Mouse (Mus musculus) cerebellum, adult 2 months (tissue): Measurements from ENCODE around the gene Gm13691. TPM values are rescaled to one million over a fixed set of nuclear protein-coding genes. Genes with fewer than 3 reads are reported as not detected.
A peak's percentile ranks its signal among the peaks of the same experiment; 100 is the strongest.
"Not testable (repeated sequence)": the region's sequence is repeated elsewhere in the genome, so short reads cannot be mapped to it uniquely, and the experiment has no call there.

Experiments
- DNase-seq, 2 experiments: peaks; one replicate each; pipeline ENCODE4 v3.0.0; 2021
- H3K27ac ChIP-seq: fragments of 200-500 bp; 2 replicates; pipeline ENCODE4 v1.5.1; 2012; ENCODE audit warnings: low read length, control low read depth, inconsistent platforms; ENCODE audit not compliant: insufficient read depth
- H3K27me3 ChIP-seq: fragments of 200-500 bp; 2 replicates; pipeline ENCODE4 v1.6.1; 2012; ENCODE audit warnings: inconsistent platforms, mild to moderate bottlenecking, low read length, moderate library complexity; ENCODE audit not compliant: control insufficient read depth, insufficient read depth
- H3K4me1 ChIP-seq: fragments of 200-500 bp; 2 replicates; pipeline ENCODE4 v1.6.1; 2011; ENCODE audit warnings: low read length; ENCODE audit not compliant: control insufficient read depth, insufficient read depth
- H3K4me3 ChIP-seq: fragments of 200-500 bp; replicated peaks from 2 replicates; pipeline ENCODE3; 2011; ENCODE audit warnings: mild to moderate bottlenecking, low read depth, low read length, control low read depth; ENCODE audit not compliant: insufficient read depth
- CTCF ChIP-seq: fragments of 200-500 bp; IDR thresholded peaks from 2 replicates; pipeline ENCODE4 v1.5.1; 2011; ENCODE audit warnings: low read depth, mild to moderate bottlenecking, control low read depth, low read length, moderate library complexity, borderline replicate concordance; ENCODE audit not compliant: insufficient read depth
- POLR2A ChIP-seq: fragments of 200-500 bp; IDR thresholded peaks from 2 replicates; pipeline ENCODE4 v1.6.1; 2011; ENCODE audit warnings: low read length, control low read depth, borderline replicate concordance; ENCODE audit not compliant: insufficient read depth
- WGBS: fragments of 180-500 bp; shearing (Covaris S2); methylation state at CpG from one replicate; pipeline ENCODE4 v1.1.7; 2018; 5-methylcytosine and 5-hydroxymethylcytosine counted together
- polyA plus RNA-seq: library from polyadenylated mRNA; depleted of rRNA; stranded (reverse); fragments of >200 nt; gene quantifications from 2 replicates; pipeline ENCODE4 v1.2.3, GENCODE M21; 2012; rRNA removed

Gm13691 gene
- not detected in 2 replicates for polyA plus RNA-seq

GRCm38 (mm10) chr2:83990253-83990652 is at the start of gene Gm13691:
Gene Gm13691 (plus strand): TSS chr2:83990553.
- not testable (repeated sequence) for H3K27me3 ChIP-seq, H3K27ac ChIP-seq, H3K4me1 ChIP-seq, H3K4me3 ChIP-seq, DNase-seq
- WGBS = no CpG with 5 or more reads among the region's 6 CpGs

- Histone ChIP-seq H3K4me1 (no peaks in the 10 kb centered on the region), H3K27me3 (no peaks in the 10 kb centered on the region), H3K27ac (no peak within 1 kb of the TSS), H3K4me3 (peak within 1 kb of the TSS; percentile 30)
- DNase-seq = peak; percentile 57 to 59
- TF ChIP-seq CTCF = no peak
- under 1% methylated on average over 20 of the region's 20 CpGs for WGBS
Measured at GRCm38 (mm10) chr2:83940931-83941361, 49.4 kb upstream of the Gm13691 start, which contains the start of gene Zswim2. Gene Zswim2 (minus strand): TSS chr2:83941228.

- Histone ChIP-seq H3K4me1 (no peaks in the 10 kb centered on the region), H3K4me3 (no peak overlapping the region), H3K27ac (no peak overlapping the region), H3K27me3 (no peaks in the 10 kb centered on the region)
- DNase-seq = no peak
- 20% methylated on average over 3 of the region's 3 CpGs for WGBS
- TF ChIP-seq POLR2A (no peak), CTCF (no peak)
Measured at GRCm38 (mm10) chr2:83941378-83941777, 49.0 kb upstream of the Gm13691 start.

- H3K4me3 ChIP-seq = no peak overlapping the region
- DNase-seq = no peak
- H3K4me1 ChIP-seq = no peaks in the 10 kb centered on the region
- no peak for TF ChIP-seq CTCF
- no peak for TF ChIP-seq POLR2A
- no peak overlapping the region for H3K27ac ChIP-seq
- no peaks in the 10 kb centered on the region for H3K27me3 ChIP-seq
- 78% methylated on average over 4 of the region's 4 CpGs for WGBS
Measured at GRCm38 (mm10) chr2:83941792-83942191, 48.6 kb upstream of the Gm13691 start.

- not testable (repeated sequence) for H3K4me3 ChIP-seq, H3K27me3 ChIP-seq, H3K27ac ChIP-seq, H3K4me1 ChIP-seq, DNase-seq
- no CpG with 5 or more reads among the region's 6 CpGs for WGBS
Measured at GRCm38 (mm10) chr2:83955393-83955792, 35.0 kb upstream of the Gm13691 start, which contains the start of gene Gm13698. Gene Gm13698 (plus strand): TSS chr2:83955693.

GRCm38 (mm10) chr2:83961203-83961602 is 29.1 kb upstream of the Gm13691 start, which contains the start of gene Gm13693:
Gene Gm13693 (plus strand): TSS chr2:83961503.
- not testable (repeated sequence) for H3K27ac ChIP-seq, H3K4me3 ChIP-seq, H3K4me1 ChIP-seq, DNase-seq, H3K27me3 ChIP-seq
- no CpG with 5 or more reads among the region's 6 CpGs for WGBS

GRCm38 (mm10) chr2:83967013-83967412 is 23.3 kb upstream of the Gm13691 start, which contains the start of gene Gm13695:
Gene Gm13695 (plus strand): TSS chr2:83967313.
- H3K27ac ChIP-seq, H3K4me1 ChIP-seq, H3K27me3 ChIP-seq, DNase-seq, H3K4me3 ChIP-seq: not testable (repeated sequence)
- no CpG with 5 or more reads among the region's 6 CpGs for WGBS

GRCm38 (mm10) chr2:83972823-83973222 is 17.5 kb upstream of the Gm13691 start, which contains the start of gene Gm13696:
Gene Gm13696 (plus strand): TSS chr2:83973123.
- DNase-seq, H3K27me3 ChIP-seq, H3K4me1 ChIP-seq, H3K27ac ChIP-seq, H3K4me3 ChIP-seq: not testable (repeated sequence)
- no CpG with 5 or more reads among the region's 6 CpGs for WGBS

- WGBS = no CpG with 5 or more reads among the region's 6 CpGs
- not testable (repeated sequence) for DNase-seq, H3K4me3 ChIP-seq, H3K4me1 ChIP-seq, H3K27me3 ChIP-seq, H3K27ac ChIP-seq
Measured at GRCm38 (mm10) chr2:83978633-83979032, 11.7 kb upstream of the Gm13691 start, which contains the start of gene Gm13694. Gene Gm13694 (plus strand): TSS chr2:83978933.

GRCm38 (mm10) chr2:83984443-83984842 is 5.9 kb upstream of the Gm13691 start, which contains the start of gene Gm13697:
Gene Gm13697 (plus strand): TSS chr2:83984743.
- WGBS = no CpG with 5 or more reads among the region's 6 CpGs

GRCm38 (mm10) chr2:83993639-83994255 is 3.4 kb downstream of the Gm13691 start:
- not testable (repeated sequence) for H3K4me3 ChIP-seq, DNase-seq, H3K27ac ChIP-seq, H3K4me1 ChIP-seq, H3K27me3 ChIP-seq
- WGBS = 67% methylated on average over 8 of the region's 9 CpGs

More at GRCm38 (mm10) chr2:83984443-83984842, 5.9 kb upstream of the Gm13691 start, which contains the start of gene Gm13697:
- DNase-seq, H3K27ac ChIP-seq, H3K4me3 ChIP-seq, H3K4me1 ChIP-seq, H3K27me3 ChIP-seq: not testable (repeated sequence)

GRCm38 (mm10) chr2:83994526-83994925 is 4.2 kb downstream of the Gm13691 start:
- not testable (repeated sequence) for H3K27ac ChIP-seq, DNase-seq, H3K27me3 ChIP-seq, H3K4me3 ChIP-seq, H3K4me1 ChIP-seq
- 90% methylated on average over 2 of the region's 3 CpGs for WGBS
